Mouse (Mus musculus) lung, adult 2 months (tissue): ENCODE data around the gene Fth1.

Experiments used
- CTCF ChIP-seq: fragments of 200-500 bp; IDR thresholded peaks from 2 replicates; pipeline ENCODE4 v1.5.1; 2011; ENCODE audit warnings: mild to moderate bottlenecking, low read length, control low read depth; ENCODE audit not compliant: insufficient read depth
- POLR2A ChIP-seq: fragments of 200-500 bp; IDR thresholded peaks from 2 replicates; pipeline ENCODE4 v1.6.1; 2011; ENCODE audit warnings: low read depth, mild to moderate bottlenecking, control low read depth, low read length, borderline replicate concordance; ENCODE audit errors: extremely low read depth

- no peak for TF ChIP-seq POLR2A
- no peak for TF ChIP-seq CTCF
These were observed 32.5 kb downstream of the Fth1 start for GRCm38 (mm10) chr19:10012827-10013278.
